Mouse (Mus musculus): ENCODE results near the gene Ncf2.
"Not testable (repeated sequence)": the region's sequence is repeated elsewhere in the genome, so short reads cannot be mapped to it uniquely, and the experiment has no call there.

Ncf2 gene

DNA sequence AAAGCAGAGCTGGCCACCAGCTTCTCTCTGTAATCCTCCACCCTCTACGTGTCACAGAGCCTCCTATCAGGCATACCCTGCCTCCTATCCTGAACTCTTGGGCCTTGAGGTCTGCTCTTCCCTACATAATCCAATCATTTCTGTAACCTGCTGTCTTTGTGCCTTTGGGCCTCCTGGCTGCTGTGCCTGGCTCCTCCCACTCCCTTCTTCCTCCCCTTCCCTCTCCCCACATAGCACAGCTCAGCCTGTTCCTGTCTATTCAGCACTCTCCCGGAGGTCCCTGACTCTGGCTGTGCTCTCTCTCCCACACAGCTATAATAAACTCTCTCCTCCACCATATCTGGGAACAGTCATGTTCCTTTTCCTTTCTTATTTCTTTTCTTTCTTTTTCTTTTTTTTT lies at the start of gene Ncf2:
Ncf2 (plus strand) TSS at position 298 of the 400 bp plus-strand sequence.
- no peak for DNase-seq (ENCODE audit: low spot score in 2 of 2)

DNA sequence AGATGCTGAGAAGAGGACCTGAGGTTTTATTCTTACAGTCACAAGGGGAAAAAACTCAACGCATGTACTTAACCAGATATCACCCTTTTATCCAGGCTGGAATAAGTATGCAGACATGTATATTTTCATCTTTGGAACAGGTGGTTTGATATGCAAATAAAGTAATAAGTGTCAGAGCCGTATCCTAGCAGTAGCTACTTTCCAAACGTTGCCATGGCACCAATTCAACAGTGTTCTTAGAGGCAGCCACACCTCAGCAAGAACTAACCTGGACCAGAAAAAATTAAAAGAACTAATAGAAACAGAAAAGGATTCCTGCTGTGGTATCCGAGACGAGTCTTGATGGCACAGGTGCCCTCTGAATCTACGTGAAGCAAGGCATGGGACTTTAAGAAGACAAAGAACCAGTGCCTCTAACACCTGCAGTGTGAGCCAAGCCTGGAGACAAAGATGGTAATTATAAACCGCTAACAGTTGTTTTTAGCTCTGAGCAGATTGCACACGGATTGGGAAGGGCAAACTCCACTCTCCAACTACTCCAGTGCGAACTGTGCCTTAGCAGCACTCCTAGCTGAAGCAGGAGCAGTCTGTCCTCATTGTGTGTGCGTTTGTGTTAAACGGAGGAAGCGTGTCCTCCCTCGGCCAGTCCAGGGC lies 49.6 kb upstream of the Ncf2 start, which contains the start of gene Apobec4:
Apobec4 (plus strand) TSS at position 240 of the 654 bp plus-strand sequence.
- DNase-seq (ENCODE audit: low spot score in 2 of 2), result peak in 1 of 2 experiments; percentile 27

DNA sequence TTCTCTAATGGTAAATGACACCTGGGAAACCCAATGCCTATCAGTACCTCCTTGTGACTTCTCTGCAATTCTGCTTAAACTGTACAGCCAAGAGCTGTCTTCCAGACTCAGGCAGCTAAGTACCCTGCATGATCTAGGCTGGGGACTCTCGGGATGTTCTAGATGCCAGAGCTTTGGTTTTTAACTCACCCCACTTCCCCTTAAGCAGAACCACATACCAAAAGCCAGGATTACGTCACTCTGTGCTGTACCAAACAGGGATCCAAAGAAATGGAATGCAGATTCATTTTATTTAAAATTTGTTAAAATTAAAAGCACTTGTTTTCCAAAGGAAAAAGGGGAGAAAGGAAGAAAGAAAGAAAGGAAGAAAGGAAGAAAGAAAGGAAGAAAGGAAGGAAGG lies 38.2 kb upstream of the Ncf2 start:
- no peak for DNase-seq (ENCODE audit: low spot score in 2 of 2)

DNA sequence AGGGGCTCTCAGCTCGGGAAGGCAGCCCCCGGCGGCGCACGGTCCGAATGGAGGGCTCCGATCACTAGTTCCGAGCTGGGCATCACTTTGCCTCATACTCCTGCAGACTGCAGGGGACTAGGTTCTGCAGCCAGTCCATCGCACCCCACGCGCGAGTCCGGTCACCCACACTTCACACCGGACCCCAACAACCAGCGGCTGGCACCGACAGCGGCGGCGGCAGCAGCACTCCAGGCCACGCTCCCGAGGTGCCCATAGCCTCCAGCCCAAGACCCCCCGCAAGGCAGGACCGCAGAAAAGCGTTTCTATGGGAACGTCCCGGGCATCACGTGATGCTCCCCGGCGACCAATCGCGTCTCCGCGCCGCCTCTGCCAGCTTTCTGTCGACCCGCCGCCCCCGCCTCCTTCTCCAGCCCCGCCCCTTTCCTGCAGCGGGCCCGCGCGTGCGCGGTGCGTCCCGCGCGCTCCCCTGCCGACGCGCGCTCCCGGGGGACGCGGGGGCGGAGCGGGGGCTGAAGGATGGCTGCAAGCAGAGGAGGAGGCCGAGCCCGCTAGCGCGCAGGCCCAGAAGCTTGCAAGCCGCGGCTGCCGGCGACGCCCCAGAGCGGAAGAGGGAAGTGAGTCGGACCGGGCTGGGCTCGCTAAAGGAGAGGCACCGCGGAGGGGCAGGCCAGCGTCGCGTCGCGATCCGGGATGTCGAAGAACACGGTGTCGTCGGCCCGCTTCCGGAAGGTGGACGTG lies 33.8 kb upstream of the Ncf2 start, which contains the start of the genes Rgl1 and Arpc5:
Rgl1 (minus strand) TSS at position 320 of the 741 bp plus-strand sequence.
Arpc5 (plus strand) TSS at position 511 of the 741 bp plus-strand sequence.
- DNase-seq (ENCODE audit: low spot score in 2 of 2), result peak; percentile 93 to 94

DNA sequence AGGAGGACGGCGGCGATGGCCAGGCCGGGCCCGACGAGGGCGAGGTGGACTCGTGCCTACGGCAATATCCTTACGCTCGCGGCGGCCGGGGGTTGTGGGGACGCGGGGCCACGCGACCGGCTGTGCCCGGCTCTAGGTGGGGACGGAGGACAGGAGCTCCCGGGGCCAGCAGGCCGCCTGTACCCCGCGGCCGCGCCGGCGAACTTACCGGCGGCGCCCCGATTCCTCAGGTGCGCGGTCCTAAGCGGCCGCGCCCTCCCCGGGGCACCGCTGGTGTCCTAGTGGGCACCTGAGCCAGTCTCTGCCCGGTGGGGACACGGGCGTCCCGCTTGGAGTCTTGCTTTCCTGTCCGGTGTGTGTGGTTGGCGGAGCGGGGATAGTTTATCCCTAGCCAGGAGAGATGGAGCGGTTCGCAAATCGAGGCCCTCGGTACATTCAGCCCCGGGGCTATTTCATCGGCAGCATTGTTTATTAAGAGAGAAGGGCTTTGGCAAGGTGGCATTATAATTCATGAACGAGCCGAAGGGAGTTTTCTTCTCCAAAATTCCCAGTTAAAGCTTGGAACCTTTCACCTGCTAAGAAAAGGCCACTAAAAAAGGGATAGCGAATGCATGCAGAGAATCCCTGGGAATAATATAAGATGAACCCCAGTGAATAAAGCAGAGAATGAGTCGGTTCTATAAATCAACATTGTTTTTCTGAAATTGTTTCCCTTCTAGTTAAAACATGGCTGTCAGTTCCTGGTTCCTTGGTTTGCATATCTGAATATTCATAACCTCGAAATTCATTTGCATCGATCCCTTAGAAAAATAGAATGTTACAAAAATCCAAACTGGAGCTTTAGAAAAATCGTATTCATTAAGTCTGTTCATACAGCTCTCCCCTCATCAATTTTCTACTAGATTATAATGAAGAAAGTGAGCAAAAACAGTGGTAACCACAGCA lies 32.9 kb upstream of the Ncf2 start:
- DNase-seq (ENCODE audit: low spot score in 2 of 2), result peak in 1 of 2 experiments; percentile 35

DNA sequence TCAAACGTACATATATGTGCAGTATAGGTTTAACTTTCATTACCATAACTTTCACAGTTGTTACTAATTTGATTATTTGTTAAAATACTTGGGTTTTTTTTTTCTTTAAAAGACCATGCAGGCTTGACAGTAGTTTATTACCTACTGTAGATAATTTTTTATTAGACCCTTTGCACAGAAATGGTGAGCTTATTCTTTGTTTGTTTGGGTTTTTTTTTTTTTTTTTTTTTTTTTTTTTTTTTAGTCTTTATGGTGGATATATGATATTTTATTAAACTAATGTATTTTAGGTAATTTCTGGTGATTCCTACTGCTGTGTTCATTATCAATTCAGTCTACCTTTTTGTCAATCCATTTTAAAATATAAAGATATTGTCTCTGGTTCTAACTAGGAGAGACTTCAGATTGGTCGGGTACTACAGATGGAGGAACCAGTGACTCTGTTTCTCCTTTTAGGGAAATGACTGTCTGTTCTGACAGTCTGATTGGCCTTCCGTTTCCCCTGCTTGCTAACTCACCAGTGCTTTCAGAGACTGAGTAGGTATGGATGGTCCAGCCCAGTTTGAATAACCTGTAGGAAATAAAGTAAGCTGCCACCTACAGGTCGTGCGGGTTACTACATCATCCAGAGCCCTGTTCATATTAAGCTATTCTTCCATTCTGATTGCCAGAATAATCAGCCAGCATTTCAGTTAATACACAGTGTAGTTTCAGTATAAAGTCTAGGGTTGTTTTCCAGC lies 32.1 kb upstream of the Ncf2 start:
- DNase-seq (ENCODE audit: low spot score in 2 of 2), result peak; percentile 78 to 82

DNA sequence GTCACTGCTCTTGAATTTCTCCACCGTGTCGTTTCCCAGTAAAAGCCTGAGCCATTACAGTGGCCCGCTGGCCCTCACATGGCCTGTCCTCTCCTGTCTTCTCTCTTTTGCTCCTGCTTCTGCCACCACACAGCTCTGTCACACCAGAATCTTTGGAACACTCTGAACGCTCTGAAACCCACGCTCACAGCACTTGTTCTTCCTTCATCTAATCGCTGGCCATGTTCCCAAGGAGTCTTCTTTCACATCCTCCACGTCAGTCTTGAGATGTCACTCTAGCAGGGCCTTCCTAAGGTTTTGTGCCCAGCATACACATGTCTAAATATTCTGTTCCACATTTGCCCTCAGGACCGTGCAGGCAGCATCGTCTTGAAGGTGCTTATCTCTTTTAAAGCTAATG lies 29.0 kb upstream of the Ncf2 start:
- no peak for DNase-seq (ENCODE audit: low spot score in 2 of 2)

DNA sequence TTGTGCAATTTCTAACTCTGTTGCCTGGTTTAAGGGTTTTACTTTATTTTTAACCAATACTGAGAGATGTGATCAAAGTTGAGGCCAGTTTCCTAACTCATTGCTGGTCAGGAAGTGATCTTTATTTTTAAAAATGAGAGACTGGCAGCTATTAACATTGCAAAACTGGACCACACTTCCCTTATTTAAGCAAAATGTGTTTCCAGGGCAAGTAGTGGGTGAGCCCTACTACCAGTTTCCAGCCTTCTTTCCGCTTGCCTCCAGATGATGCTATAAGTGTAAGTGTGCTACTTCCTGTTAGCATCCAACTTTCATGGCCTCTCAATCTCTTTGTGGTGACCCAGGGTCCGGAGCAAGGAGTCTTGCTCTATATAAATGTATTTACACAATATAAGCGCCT lies 25.4 kb upstream of the Ncf2 start:
- DNase-seq (ENCODE audit: low spot score in 2 of 2), result not testable (repeated sequence)

DNA sequence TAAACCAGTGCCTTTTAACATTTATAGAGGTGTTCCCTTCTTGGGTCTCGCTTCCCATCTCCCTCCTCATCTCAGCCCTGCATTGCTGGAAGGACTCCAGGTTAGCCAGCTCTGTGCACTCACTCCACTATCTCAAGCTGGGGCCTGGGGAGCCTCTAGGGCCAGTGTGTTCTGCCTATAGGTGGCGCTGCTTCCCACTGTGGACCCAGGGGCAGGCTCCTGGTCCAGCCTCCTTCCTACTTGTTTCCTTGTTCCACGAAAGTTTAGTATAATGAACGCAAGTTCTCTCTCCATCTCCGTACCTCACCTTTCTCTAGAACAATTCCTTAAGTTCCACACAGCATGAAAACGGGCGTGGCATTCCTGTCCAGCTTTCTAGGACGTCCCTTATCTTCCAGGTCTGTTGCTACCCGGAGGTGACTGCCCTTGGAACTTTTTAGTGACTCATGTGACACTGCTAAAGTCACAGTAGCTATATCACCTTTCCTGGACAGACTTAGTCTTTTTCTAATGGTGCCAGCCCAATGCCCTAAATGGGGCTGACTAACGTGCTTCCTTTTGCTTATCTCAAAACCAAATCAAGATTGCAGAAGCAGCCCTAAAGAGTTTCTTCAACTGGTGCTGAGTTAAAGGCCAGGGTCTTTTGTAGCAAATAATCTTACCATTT lies 20.8 kb upstream of the Ncf2 start:
- DNase-seq (ENCODE audit: low spot score in 2 of 2), result peak in 1 of 2 experiments; percentile 48

DNA sequence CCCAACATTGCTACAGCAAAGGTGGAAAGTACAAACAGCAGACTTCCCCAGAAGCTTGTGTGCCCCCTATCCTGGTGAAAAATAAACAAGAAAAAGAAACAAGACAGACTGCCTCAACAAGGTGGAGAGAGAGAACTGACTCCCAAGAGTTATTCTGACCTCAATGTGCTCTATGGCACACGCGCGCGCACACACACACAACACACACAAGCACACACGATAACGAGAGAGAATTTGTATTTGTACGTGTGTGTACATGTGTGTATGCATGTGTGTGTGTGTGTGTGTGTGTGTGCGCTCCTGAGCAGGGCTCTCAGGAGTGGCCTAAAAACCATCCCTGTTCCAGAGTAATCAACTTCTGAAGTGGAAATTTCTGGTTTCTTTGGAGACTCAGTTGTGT lies 15.4 kb upstream of the Ncf2 start:
- DNase-seq (ENCODE audit: low spot score in 2 of 2), result no peak

DNA sequence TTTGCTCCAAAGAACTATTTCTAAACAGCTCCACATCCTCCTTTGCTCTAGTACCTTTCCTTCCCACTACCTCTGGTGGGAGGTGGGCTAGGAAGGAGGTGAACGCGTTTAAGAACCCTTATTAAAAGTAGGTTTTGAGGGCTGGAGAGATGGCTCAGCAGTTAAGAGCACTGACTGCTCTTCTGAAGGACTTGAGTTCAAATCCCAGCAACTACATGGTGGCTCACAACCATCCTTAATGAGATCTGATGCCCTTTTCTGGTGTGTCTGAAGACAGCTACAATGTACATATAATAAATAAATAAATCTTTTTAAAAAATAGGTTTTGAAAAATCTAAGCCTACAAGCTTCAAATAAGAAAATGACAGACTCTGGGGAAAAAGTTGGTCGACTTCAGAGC lies 14.5 kb upstream of the Ncf2 start:
- DNase-seq (ENCODE audit: low spot score in 2 of 2), result not testable (repeated sequence)

DNA sequence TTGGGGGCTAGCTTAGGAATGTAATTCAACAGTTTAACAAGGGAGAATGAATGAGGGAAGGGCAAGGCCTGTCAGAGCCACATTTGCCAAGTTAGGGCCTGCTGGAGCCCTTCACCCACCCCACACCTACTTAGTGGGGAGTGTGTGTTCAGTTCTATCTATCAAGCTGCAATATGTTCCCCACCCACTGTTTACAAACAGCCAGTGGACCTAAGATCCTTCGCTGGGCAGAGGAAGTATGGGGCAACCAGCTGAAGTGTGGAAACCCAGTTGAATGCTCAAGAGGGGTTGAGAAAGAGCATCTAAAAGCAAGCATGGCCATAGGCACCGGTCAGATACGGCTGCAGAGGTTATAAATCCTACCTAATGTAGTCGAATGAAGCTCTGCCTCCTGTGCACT lies 13.0 kb upstream of the Ncf2 start:
- DNase-seq (ENCODE audit: low spot score in 2 of 2), result no peak

DNA sequence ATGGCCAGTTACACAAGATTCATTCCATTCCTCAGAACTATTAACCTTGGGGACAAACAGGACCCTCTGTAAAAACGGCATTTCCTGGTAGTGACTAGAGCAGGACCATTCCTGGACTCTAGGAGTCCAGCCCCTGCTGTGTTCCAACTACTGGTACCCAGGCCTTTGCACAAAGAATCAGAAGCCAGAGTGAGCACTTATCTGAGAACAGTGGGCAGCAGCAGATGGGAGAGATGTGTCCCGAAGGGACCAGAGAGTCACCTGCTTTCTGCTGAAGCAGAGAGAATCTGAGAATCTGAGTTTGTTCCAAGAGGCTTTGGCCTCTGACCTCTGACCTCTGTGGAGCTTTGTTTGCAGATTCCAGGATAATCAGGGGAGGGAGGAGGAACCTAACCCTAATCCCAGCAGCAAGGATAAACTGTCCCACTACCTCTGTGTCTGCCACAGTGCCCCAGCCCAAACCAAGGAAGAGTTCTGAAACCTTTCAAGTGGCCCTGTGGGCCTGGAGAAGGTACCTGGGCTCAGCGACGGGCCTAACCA lies 11.8 kb upstream of the Ncf2 start:
- DNase-seq (ENCODE audit: low spot score in 2 of 2), result no peak

DNA sequence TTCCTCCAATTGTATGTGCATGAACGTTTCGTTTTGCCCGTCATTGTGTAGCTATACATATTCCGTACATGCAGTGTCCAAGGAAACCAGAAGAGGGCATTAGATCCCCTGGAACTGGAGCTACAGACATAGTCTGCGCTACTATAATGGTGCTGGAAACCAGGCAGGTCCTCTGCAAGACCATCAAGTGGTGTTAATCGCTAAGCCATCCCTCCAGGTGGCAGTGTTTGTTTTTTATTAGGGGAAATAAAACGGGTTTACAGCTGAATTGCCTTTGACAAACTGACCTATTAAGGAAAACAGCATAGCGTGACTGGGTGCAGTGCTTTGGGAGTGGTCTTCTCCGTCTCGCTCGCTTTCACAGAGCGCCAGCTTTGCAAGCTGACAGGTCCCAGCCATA lies 9.7 kb upstream of the Ncf2 start:
- no peak for DNase-seq (ENCODE audit: low spot score in 2 of 2)

DNA sequence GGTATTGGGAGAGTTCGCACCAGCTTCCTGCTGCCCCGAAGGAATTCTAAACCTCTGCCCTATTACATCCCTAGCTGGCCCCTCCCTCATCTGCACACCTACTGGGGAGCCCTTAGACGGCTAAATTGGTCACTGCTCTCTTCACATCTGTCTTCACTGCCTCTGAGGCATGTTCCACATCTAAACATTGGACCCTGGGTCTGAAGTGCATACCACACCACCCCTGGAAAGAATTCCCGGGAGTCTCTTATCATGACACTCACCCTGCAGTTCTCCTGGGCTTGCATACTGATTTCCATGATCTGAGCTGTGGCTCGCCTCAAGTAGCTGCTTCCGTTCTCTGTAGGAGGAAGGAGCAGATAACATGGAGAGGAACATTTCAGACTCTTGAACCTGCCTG lies 9.2 kb upstream of the Ncf2 start:
- DNase-seq (ENCODE audit: low spot score in 2 of 2), result no peak

DNA sequence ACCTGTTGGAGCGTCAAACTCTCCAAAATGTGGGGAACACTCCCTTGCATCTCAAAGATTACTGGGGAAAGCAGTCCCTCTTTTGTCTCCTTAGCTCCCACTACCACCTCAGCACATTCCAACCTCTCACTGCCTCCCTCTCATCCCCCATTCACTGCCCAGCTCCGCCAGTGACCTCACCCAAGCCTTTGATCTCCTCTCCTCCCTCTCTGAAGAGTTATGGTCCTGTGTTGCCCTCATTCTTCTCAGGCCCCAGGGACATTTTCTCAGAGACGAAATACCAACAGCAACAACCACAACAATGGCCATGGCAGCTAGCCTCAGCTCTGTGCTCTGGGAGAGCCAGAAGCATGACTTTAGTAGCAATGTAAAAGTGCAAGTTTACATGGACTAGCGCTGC lies 8.7 kb upstream of the Ncf2 start:
- DNase-seq (ENCODE audit: low spot score in 2 of 2), result no peak

DNA sequence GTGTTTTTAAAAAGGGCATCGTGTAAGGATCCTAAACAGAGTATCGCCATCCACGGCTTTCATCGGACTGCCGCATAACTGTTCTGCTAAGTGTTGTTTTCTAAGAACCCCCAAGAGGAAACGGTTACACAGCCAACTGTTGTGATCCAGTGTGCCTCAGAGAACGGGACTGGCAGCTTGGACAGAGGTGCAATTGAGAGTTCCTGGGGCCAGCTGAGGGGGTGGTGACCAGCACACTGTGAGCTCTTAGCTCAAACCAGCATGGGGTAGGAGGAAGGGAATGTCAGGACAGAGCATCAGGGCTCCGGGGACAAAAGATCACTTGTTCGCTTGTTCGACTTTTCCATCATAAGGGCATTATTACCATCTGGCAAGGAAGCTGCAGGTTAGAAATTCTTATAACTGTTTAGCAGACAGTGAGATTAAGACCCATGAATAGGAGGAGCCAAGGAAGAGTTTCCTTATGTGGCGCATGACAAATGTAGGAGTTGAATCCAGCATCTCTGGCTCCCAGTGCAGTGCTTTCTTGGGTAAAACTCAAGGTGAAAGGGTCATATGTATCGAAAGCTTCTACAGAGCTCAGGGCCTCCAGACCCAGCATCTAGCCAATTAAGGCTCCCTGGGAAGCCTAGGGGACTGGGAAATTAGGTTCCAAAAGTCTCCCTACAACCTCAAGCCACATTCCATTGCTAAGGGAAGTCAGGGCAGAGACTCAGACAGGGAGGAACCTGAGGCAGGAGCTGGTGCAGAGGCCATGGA lies 7.1 kb upstream of the Ncf2 start:
- DNase-seq (ENCODE audit: low spot score in 2 of 2), result peak in 1 of 2 experiments; percentile 50

DNA sequence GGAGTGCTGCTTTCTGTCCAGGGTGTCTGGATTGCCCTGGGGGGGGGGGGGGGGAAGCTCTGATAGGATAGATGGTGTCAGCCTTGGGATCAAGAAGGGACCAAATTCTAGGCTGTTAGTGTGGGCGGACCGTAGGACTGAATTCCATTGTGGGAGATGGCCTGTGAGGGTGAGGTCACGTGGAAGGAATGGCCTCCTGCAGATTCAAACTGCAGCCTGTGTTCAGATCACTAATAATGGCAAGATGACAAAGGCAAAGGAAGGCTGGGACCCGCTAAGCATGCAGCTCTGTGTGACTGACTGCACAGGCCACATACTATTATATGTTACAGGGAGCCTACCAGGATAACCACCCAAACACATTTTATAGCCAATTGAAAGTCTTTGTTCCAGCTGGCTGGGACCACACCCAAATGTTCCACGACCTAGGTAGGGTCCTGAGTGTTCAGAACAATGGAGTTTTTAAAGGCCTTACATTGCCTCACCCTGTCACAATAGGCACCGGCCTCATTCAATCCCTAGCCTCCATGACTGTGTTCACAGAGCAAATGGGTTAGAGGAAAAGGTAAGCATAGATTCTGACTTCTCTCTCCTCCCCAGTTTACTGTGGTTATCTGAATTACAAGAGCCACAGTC lies 6.4 kb upstream of the Ncf2 start:
- DNase-seq (ENCODE audit: low spot score in 2 of 2), result no peak

DNA sequence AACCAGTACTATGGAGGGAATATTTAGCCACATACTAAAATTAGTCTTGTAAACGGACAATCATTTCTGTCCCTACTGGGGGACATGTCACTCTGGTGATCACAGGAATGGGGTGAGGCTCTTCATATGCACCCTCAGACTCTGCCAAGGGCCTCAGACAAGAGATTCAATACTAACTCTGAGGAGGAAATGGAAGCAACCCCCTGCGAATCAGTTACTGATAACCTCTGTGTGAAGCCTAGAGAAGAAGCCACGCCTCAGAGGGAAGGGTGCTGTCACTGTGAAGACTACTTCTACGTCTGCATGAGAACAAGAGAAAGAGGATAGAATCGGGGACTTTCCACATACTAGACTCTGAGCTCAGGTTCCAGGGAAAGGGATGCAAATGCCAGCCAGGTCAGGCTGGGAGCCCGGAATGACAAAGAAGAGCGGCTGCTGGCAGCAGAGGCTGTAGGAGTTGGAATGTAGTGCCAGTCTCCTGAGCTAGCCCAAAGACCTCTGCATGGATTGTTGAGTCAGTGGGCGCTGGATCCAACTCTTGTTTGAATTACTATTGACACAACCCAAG lies 4.2 kb upstream of the Ncf2 start:
- DNase-seq (ENCODE audit: low spot score in 2 of 2), result no peak

Data from frontal cortex, postnatal 14 days (tissue).